Mouse (Mus musculus) stomach, postnatal 0 days (tissue): ENCODE results near the gene Uvrag. TPM values are rescaled to one million over a fixed set of nuclear protein-coding genes. Genes with fewer than 3 reads are reported as not detected.

Experiments
- ATAC-seq: fragments of 200-750 bp; cut with Nextera tagmentation; 2 replicates; pipeline ENCODE4 v1.8.0; 2017; ENCODE audit not compliant: low FRiP score, low TSS enrichment
- DNase-seq: peaks from one replicate; pipeline ENCODE4 v3.0.0-alpha.2; 2016; ENCODE audit warnings: low spot score
- H3K27ac ChIP-seq: fragments of 300-500 bp; sonication (generic); replicated peaks from 2 replicates; pipeline ENCODE4 v1.5.1; 2014; ENCODE audit warnings: mild to moderate bottlenecking, control low read depth
- H3K27me3 ChIP-seq: fragments of 300-500 bp; sonication (generic); 2 replicates; pipeline ENCODE4 v1.6.1; 2014; ENCODE audit warnings: low read length; ENCODE audit not compliant: control insufficient read depth, insufficient read depth
- H3K36me3 ChIP-seq: fragments of 300-500 bp; sonication (generic); 2 replicates; pipeline ENCODE4 v1.6.1; 2014; ENCODE audit warnings: low read length, mixed read lengths; ENCODE audit not compliant: control insufficient read depth, insufficient read depth
- H3K4me1 ChIP-seq: fragments of 300-500 bp; sonication (generic); replicated peaks from 2 replicates; pipeline ENCODE4 v1.6.1; 2014; ENCODE audit warnings: antibody characterized with exemption; ENCODE audit not compliant: control insufficient read depth, insufficient read depth
- H3K4me2 ChIP-seq: fragments of 300-500 bp; sonication (generic); replicated peaks from 2 replicates; pipeline ENCODE4 v1.6.1; 2014; ENCODE audit warnings: low read depth, mild to moderate bottlenecking, control low read depth, moderate library complexity
- H3K4me3 ChIP-seq: fragments of 300-500 bp; sonication (generic); 2 replicates; pipeline ENCODE4 v1.5.1; 2014; ENCODE audit warnings: low read depth, low read length, control low read depth
- H3K9ac ChIP-seq: fragments of 300-500 bp; sonication (generic); 2 replicates; pipeline ENCODE4 v1.6.1; 2014; ENCODE audit warnings: mild to moderate bottlenecking, low read length, control low read depth, mixed read lengths
- H3K9me3 ChIP-seq: fragments of 300-500 bp; sonication (generic); 2 replicates; pipeline ENCODE4 v1.6.1; 2016; ENCODE audit warnings: low read length; ENCODE audit not compliant: control insufficient read depth
- CTCF ChIP-seq: IDR thresholded peaks from 2 replicates; pipeline ENCODE4 v1.5.1; 2016; ENCODE audit warnings: antibody characterized with exemption, low read depth, mild to moderate bottlenecking, moderate library complexity
- EP300 ChIP-seq: optimal IDR thresholded peaks from 2 replicates; pipeline ENCODE3; 2016; ENCODE audit warnings: antibody characterized with exemption
- WGBS: fragments of 180-500 bp; shearing (Covaris S2); extraction: QIAGEN DNeasy Blood & Tissue Kit; methylation state at CpG from one replicate; pipeline ENCODE4 v1.1.7; 2014; 5-methylcytosine and 5-hydroxymethylcytosine counted together
- polyA plus RNA-seq: library from polyadenylated mRNA; unstranded; fragments of >200 nt; fragmentation: Nextera tagmentation; extraction: Ambion mirVana; gene quantifications from 2 replicates; pipeline ENCODE4 v1.2.1, GENCODE M21; 2015

Uvrag gene
- polyA plus RNA-seq, 1 experiment from 2014 or later = 9.8 TPM

GRCm38 (mm10) chr7:98981423-98981822 lies 159.5 kb downstream of the Uvrag start:
- no peak for DNase-seq
- ATAC-seq = no peak
- TF ChIP-seq CTCF (no peak), EP300 (no peak)
- Histone ChIP-seq H3K4me3 (no peak overlapping the region), H3K4me1 (no peaks in the 10 kb centered on the region), H3K27me3 (no peaks in the 10 kb centered on the region), H3K36me3 (no peaks in the 10 kb centered on the region; the same call in 1 of the 2 replicates), H3K4me2 (no peak overlapping the region), H3K27ac (no peak overlapping the region), H3K9ac (no peak overlapping the region), H3K9me3 (no peaks in the 10 kb centered on the region)
- 76% methylated on average over 6 of the region's 6 CpGs for WGBS

- Histone ChIP-seq H3K4me1 (no peaks in the 10 kb centered on the region), H3K36me3 (no peaks in the 10 kb centered on the region; the same call in 1 of the 2 replicates), H3K4me2 (no peak overlapping the region), H3K27me3 (no peaks in the 10 kb centered on the region), H3K9me3 (no peaks in the 10 kb centered on the region), H3K27ac (no peak overlapping the region), H3K9ac (no peak overlapping the region), H3K4me3 (no peak overlapping the region)
- DNase-seq (no peak), ATAC-seq (no peak)
- WGBS = 66% methylated on average over 12 of the region's 12 CpGs
- TF ChIP-seq CTCF (no peak), EP300 (no peak)
Measured at GRCm38 (mm10) chr7:98976839-98977457, 164.0 kb downstream of the Uvrag start.

GRCm38 (mm10) chr7:98974590-98974989 lies 166.4 kb downstream of the Uvrag start:
- no peaks in the 10 kb centered on the region for H3K4me1 ChIP-seq
- ATAC-seq (no peak), DNase-seq (no peak)
- no peak overlapping the region for H3K4me3 ChIP-seq
- WGBS = 62% methylated on average over 4 of the region's 4 CpGs
- no peaks in the 10 kb centered on the region for H3K27me3 ChIP-seq
- H3K27ac ChIP-seq = no peak overlapping the region
- TF ChIP-seq EP300 (no peak), CTCF (no peak)
- no peaks in the 10 kb centered on the region; the same call in 1 of the 2 replicates for H3K36me3 ChIP-seq
- H3K9me3 ChIP-seq = no peaks in the 10 kb centered on the region
- no peak overlapping the region for H3K4me2 ChIP-seq
- no peak overlapping the region for H3K9ac ChIP-seq

GRCm38 (mm10) chr7:98970721-98971120 lies 170.2 kb downstream of the Uvrag start:
- Histone ChIP-seq H3K27ac (no peak overlapping the region), H3K27me3 (no peaks in the 10 kb centered on the region), H3K36me3 (no peaks in the 10 kb centered on the region), H3K9me3 (no peaks in the 10 kb centered on the region), H3K4me2 (no peak overlapping the region), H3K4me3 (no peak overlapping the region), H3K4me1 (no peaks in the 10 kb centered on the region), H3K9ac (no peak overlapping the region)
- ATAC-seq = no peak
- TF ChIP-seq EP300 (no peak), CTCF (no peak)
- DNase-seq = no peak
- 50% methylated on average over 5 of the region's 5 CpGs for WGBS

- no peak overlapping the region for H3K9ac ChIP-seq
- no peak for TF ChIP-seq EP300
- no peaks in the 10 kb centered on the region for H3K9me3 ChIP-seq
- ATAC-seq (no peak; the same call in 1 of the 2 replicates), DNase-seq (no peak)
- H3K4me2 ChIP-seq = no peak overlapping the region
- H3K4me1 ChIP-seq = no peaks in the 10 kb centered on the region
- WGBS = 76% methylated on average over 8 of the region's 8 CpGs
- H3K27me3 ChIP-seq = no peaks in the 10 kb centered on the region
- H3K27ac ChIP-seq = no peak overlapping the region
- no peak overlapping the region for H3K4me3 ChIP-seq
- no peaks in the 10 kb centered on the region for H3K36me3 ChIP-seq
Measured at GRCm38 (mm10) chr7:98968741-98969395, 172.1 kb downstream of the Uvrag start.

GRCm38 (mm10) chr7:98968082-98968674 lies 172.8 kb downstream of the Uvrag start:
- no peaks in the 10 kb centered on the region for H3K27me3 ChIP-seq
- no peaks in the 10 kb centered on the region for H3K36me3 ChIP-seq
- H3K27ac ChIP-seq = no peak overlapping the region
- ATAC-seq = no peak
- WGBS = 26% methylated on average over 16 of the region's 16 CpGs
- H3K9me3 ChIP-seq = no peaks in the 10 kb centered on the region
- H3K4me2 ChIP-seq = 0 out of 2 replicates have a peak overlapping the region, but pooled peaks have one; percentile 12
- TF ChIP-seq EP300 = no peak
- no peak for TF ChIP-seq CTCF
- no peak overlapping the region for H3K4me3 ChIP-seq
- no peaks in the 10 kb centered on the region for H3K4me1 ChIP-seq
- no peak for DNase-seq
- H3K9ac ChIP-seq = no peak overlapping the region
